Mouse (Mus musculus) ES-Bruce4 (cell line): Measurements from ENCODE around the gene Smc6. TPM values are rescaled to one million over a fixed set of nuclear protein-coding genes. Genes with fewer than 3 reads are reported as not detected.

Source experiments
- H3K27ac ChIP-seq: 2 replicates; pipeline ENCODE4 v1.5.1; 2012; ENCODE audit warnings: low read length, inconsistent platforms; ENCODE audit not compliant: insufficient read depth
- H3K27me3 ChIP-seq: 2 replicates; pipeline ENCODE4 v1.6.1; 2012; ENCODE audit warnings: mild to moderate bottlenecking, low read length, inconsistent platforms; ENCODE audit not compliant: control insufficient read depth, poor library complexity, insufficient read depth, severe bottlenecking
- H3K36me3 ChIP-seq: 2 replicates; pipeline ENCODE4 v1.6.1; 2012; ENCODE audit warnings: inconsistent platforms, mild to moderate bottlenecking, low read length, moderate library complexity; ENCODE audit not compliant: control insufficient read depth, poor library complexity, insufficient read depth, severe bottlenecking
- H3K4me1 ChIP-seq: one replicate; pipeline ENCODE4 v1.8.1; 2011; ENCODE audit warnings: low read length; ENCODE audit not compliant: control insufficient read depth, insufficient read depth
- H3K4me3 ChIP-seq: 2 replicates; pipeline ENCODE4 v1.5.1; 2011; ENCODE audit warnings: low read depth, mild to moderate bottlenecking, low read length
- H3K9ac ChIP-seq: 2 replicates; pipeline ENCODE4 v1.6.1; 2012; ENCODE audit warnings: low read depth, mild to moderate bottlenecking, inconsistent platforms; ENCODE audit not compliant: poor library complexity, severe bottlenecking
- H3K9me3 ChIP-seq: replicated peaks from 2 replicates; pipeline ENCODE4 v1.6.1; 2012; ENCODE audit warnings: mild to moderate bottlenecking, low read length, inconsistent platforms; ENCODE audit not compliant: control insufficient read depth, poor library complexity, insufficient read depth, severe bottlenecking
- CTCF ChIP-seq: IDR thresholded peaks from one replicate; pipeline ENCODE4 v1.8.1; 2011; ENCODE audit warnings: low read depth, low read length
- EP300 ChIP-seq: IDR thresholded peaks from 2 replicates; pipeline ENCODE4 v1.6.1; 2011; ENCODE audit warnings: low read depth, low read length; ENCODE audit not compliant: insufficient read depth
- POLR2A ChIP-seq: IDR thresholded peaks from one replicate; pipeline ENCODE4 v1.8.1; 2011; ENCODE audit warnings: low read length; ENCODE audit not compliant: insufficient read depth
- polyA plus RNA-seq: library from polyadenylated mRNA; stranded (reverse); fragments of >200 nt; gene quantifications from 2 replicates; pipeline ENCODE4 v1.2.4, GENCODE M21; 2011; ENCODE audit warnings: low read depth; ENCODE audit not compliant: missing spikeins, insufficient read depth, insufficient read length

Smc6 gene
- polyA plus RNA-seq = 86.8 and 107 TPM in 2 replicates

- H3K9ac ChIP-seq = peak within 1 kb of the TSS; percentile 94
- no peaks in the 10 kb centered on the region for H3K27me3 ChIP-seq
- H3K4me1 ChIP-seq = no peaks in the 10 kb centered on the region
- TF ChIP-seq POLR2A (peak; percentile 63), EP300 (no peak), CTCF (no peak)
- H3K36me3 ChIP-seq = peaks cover 2% of the 10 kb centered on the region; the same call in 1 of the 2 replicates
- peak within 1 kb of the TSS; percentile 96 for H3K4me3 ChIP-seq
- H3K9me3 ChIP-seq = no peaks in the 10 kb centered on the region
- peak within 1 kb of the TSS; percentile 85 for H3K27ac ChIP-seq
Observed at GRCm38 (mm10) chr12:11265382-11266281, at the start of gene Smc6, which contains the start of gene Gen1. Smc6 (plus strand) TSS chr12:11265886. Gen1 (minus strand) TSS chr12:11265801.

- TF ChIP-seq POLR2A = no peak
- TF ChIP-seq EP300 = no peak
- no peak for TF ChIP-seq CTCF
Observed at GRCm38 (mm10) chr12:11216454-11216853, 49.2 kb upstream of the Smc6 start.

GRCm38 (mm10) chr12:11217726-11218250 is 47.9 kb upstream of the Smc6 start:
- no peaks in the 10 kb centered on the region for H3K36me3 ChIP-seq
- no peak for TF ChIP-seq EP300
- no peak for TF ChIP-seq CTCF
- no peak for TF ChIP-seq POLR2A

More at GRCm38 (mm10) chr12:11216454-11216853, 49.2 kb upstream of the Smc6 start:
- Histone ChIP-seq H3K27me3 (no peaks in the 10 kb centered on the region), H3K4me3 (no peak overlapping the region), H3K9me3 (no peaks in the 10 kb centered on the region), H3K27ac (no peak overlapping the region), H3K9ac (no peak overlapping the region), H3K4me1 (no peaks in the 10 kb centered on the region), H3K36me3 (no peaks in the 10 kb centered on the region)

GRCm38 (mm10) chr12:11221524-11222330 is 44.0 kb upstream of the Smc6 start:
- Histone ChIP-seq H3K27me3 (no peaks in the 10 kb centered on the region; the same call in 1 of the 2 replicates), H3K9ac (no peak overlapping the region), H3K9me3 (no peaks in the 10 kb centered on the region), H3K36me3 (no peaks in the 10 kb centered on the region), H3K4me3 (no peak overlapping the region), H3K4me1 (no peaks in the 10 kb centered on the region), H3K27ac (no peak overlapping the region)
- TF ChIP-seq CTCF (no peak), EP300 (no peak), POLR2A (no peak)

More at GRCm38 (mm10) chr12:11217726-11218250, 47.9 kb upstream of the Smc6 start:
- Histone ChIP-seq H3K9me3 (no peaks in the 10 kb centered on the region), H3K27me3 (no peaks in the 10 kb centered on the region), H3K4me3 (no peak overlapping the region), H3K9ac (no peak overlapping the region), H3K27ac (no peak overlapping the region), H3K4me1 (no peaks in the 10 kb centered on the region)

DNA sequence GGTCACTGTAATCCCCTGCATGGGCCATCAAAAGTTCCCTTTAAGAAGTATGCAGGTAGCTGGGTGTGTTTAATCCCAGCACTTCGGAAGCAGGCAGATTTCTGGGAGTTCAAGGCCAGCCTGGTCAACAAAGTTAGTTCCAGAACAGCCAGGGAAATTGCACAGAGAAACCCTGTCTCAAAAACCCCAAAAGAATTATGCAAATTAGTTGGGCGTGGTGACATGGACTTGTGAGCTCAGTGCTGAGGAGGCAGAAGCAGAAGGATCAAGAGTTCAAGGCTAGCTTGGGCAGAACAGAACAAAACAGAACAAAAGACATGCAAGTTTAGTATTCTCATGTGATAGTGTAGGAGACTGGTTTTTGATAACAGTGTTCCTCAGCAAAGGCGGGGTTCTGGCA is 43.1 kb upstream of the Smc6 start:
- no peaks in the 10 kb centered on the region for H3K4me1 ChIP-seq
- H3K27ac ChIP-seq = no peak overlapping the region
- no peak overlapping the region for H3K4me3 ChIP-seq
- TF ChIP-seq EP300 (no peak), POLR2A (no peak), CTCF (no peak)
- H3K9me3 ChIP-seq = no peaks in the 10 kb centered on the region
- no peak overlapping the region for H3K9ac ChIP-seq
- H3K36me3 ChIP-seq = no peaks in the 10 kb centered on the region
- H3K27me3 ChIP-seq = no peaks in the 10 kb centered on the region; the same call in 1 of the 2 replicates
